Mouse (Mus musculus) hindbrain, postnatal 0 days (tissue): ENCODE results near the gene Ccdc189. TPM values are rescaled to one million over a fixed set of nuclear protein-coding genes. Genes with fewer than 3 reads are reported as not detected.

Experiments
- ATAC-seq: fragments of 200-750 bp; cut with Nextera tagmentation; 2 replicates; pipeline ENCODE4 v1.8.0; 2017; ENCODE audit warnings: mild to moderate bottlenecking, moderate TSS enrichment, moderate library complexity
- DNase-seq: peaks from one replicate; pipeline ENCODE4 v3.0.0-alpha.2; 2015; ENCODE audit warnings: low spot score
- H3K27ac ChIP-seq: fragments of 300-500 bp; sonication (generic); 2 replicates; pipeline ENCODE4 v1.5.1; 2014; ENCODE audit warnings: mild to moderate bottlenecking
- H3K27me3 ChIP-seq: fragments of 300-500 bp; sonication (generic); 2 replicates; pipeline ENCODE4 v1.6.1; 2014; ENCODE audit warnings: low read length, mixed read lengths; ENCODE audit not compliant: insufficient read depth
- H3K36me3 ChIP-seq: fragments of 300-500 bp; sonication (generic); 2 replicates; pipeline ENCODE4 v1.6.1; 2014; ENCODE audit warnings: low read length, mixed read lengths; ENCODE audit not compliant: insufficient read depth
- H3K4me1 ChIP-seq: fragments of 300-500 bp; sonication (generic); 2 replicates; pipeline ENCODE4 v1.6.1; 2014; ENCODE audit warnings: antibody characterized with exemption, low read length, mixed read lengths; ENCODE audit not compliant: insufficient read depth
- H3K4me2 ChIP-seq: fragments of 300-500 bp; sonication (generic); 2 replicates; pipeline ENCODE4 v1.6.1; 2014; ENCODE audit warnings: low read depth, mild to moderate bottlenecking, low read length, moderate library complexity, mixed read lengths
- H3K4me3 ChIP-seq: fragments of 300-500 bp; sonication (generic); 2 replicates; pipeline ENCODE4 v1.5.1; 2014; ENCODE audit warnings: low read length
- H3K9ac ChIP-seq: fragments of 300-500 bp; sonication (generic); replicated peaks from 2 replicates; pipeline ENCODE4 v1.6.1; 2014; ENCODE audit warnings: mild to moderate bottlenecking, low read length, moderate library complexity, mixed read lengths
- H3K9me3 ChIP-seq: fragments of 300-500 bp; sonication (generic); 2 replicates; pipeline ENCODE4 v1.6.1; 2016; ENCODE audit warnings: low read length, mixed read lengths
- CTCF ChIP-seq: IDR thresholded peaks from 2 replicates; pipeline ENCODE4 v1.5.1; 2016; ENCODE audit warnings: antibody characterized with exemption, control low read depth, low read depth
- WGBS: fragments of 180-500 bp; shearing (Covaris S2); extraction: QIAGEN DNeasy Blood & Tissue Kit; methylation state at CpG from one replicate; pipeline ENCODE4 v1.1.7; 2014; 5-methylcytosine and 5-hydroxymethylcytosine counted together
- polyA plus RNA-seq: library from polyadenylated mRNA; unstranded; fragments of >200 nt; fragmentation: Nextera tagmentation; extraction: Ambion mirVana; gene quantifications from 2 replicates; pipeline ENCODE4 v1.2.1, GENCODE M21; 2015
- total RNA-seq: library from RNA; depleted of rRNA; stranded (reverse); fragments of >200 nt; gene quantifications from 2 replicates; pipeline ENCODE4 v1.2.3, GENCODE M21; 2014

Gene Ccdc189
- total and polyA plus RNA-seq, 2 experiments from 2014 or later = 9.2 to 10.9 TPM

- H3K4me3 ChIP-seq = no peak overlapping the region
- no peak for ATAC-seq
- no peaks in the 10 kb centered on the region for H3K9me3 ChIP-seq
- WGBS = 95% methylated on average over 17 of the region's 17 CpGs
- no peaks in the 10 kb centered on the region for H3K4me1 ChIP-seq
- DNase-seq = no peak
- H3K9ac ChIP-seq = no peak overlapping the region
- no peak overlapping the region for H3K4me2 ChIP-seq
- H3K36me3 ChIP-seq = peaks cover 87% of the 10 kb centered on the region
- no peak for TF ChIP-seq CTCF
- H3K27me3 ChIP-seq = no peaks in the 10 kb centered on the region
- H3K27ac ChIP-seq = no peak overlapping the region
Observed at GRCm38 (mm10) chr7:127596747-127597146, 8.4 kb upstream of the Ccdc189 start.

GRCm38 (mm10) chr7:127592575-127592974 lies 4.2 kb upstream of the Ccdc189 start:
- DNase-seq (no peak), ATAC-seq (no peak)
- H3K4me2 ChIP-seq = no peak overlapping the region
- H3K9ac ChIP-seq = no peak overlapping the region
- no peaks in the 10 kb centered on the region; the same call in 1 of the 2 replicates for H3K4me1 ChIP-seq
- TF ChIP-seq CTCF = no peak
- no peaks in the 10 kb centered on the region for H3K27me3 ChIP-seq
- H3K36me3 ChIP-seq = peaks cover 69% of the 10 kb centered on the region
- no peaks in the 10 kb centered on the region for H3K9me3 ChIP-seq
- 87% methylated on average over 14 of the region's 14 CpGs for WGBS
- H3K4me3 ChIP-seq = no peak overlapping the region
- no peak overlapping the region for H3K27ac ChIP-seq

GRCm38 (mm10) chr7:127591108-127591507 lies 2.7 kb upstream of the Ccdc189 start:
- no peaks in the 10 kb centered on the region; the same call in 1 of the 2 replicates for H3K4me1 ChIP-seq
- peaks cover 56% of the 10 kb centered on the region for H3K36me3 ChIP-seq
- H3K9ac ChIP-seq = no peak overlapping the region
- no peak overlapping the region for H3K4me2 ChIP-seq
- H3K27me3 ChIP-seq = no peaks in the 10 kb centered on the region
- no peak for TF ChIP-seq CTCF
- H3K9me3 ChIP-seq = no peaks in the 10 kb centered on the region
- H3K4me3 ChIP-seq = no peak overlapping the region
- 88% methylated on average over 10 of the region's 10 CpGs for WGBS
- DNase-seq (no peak), ATAC-seq (no peak)
- no peak overlapping the region for H3K27ac ChIP-seq

DNA sequence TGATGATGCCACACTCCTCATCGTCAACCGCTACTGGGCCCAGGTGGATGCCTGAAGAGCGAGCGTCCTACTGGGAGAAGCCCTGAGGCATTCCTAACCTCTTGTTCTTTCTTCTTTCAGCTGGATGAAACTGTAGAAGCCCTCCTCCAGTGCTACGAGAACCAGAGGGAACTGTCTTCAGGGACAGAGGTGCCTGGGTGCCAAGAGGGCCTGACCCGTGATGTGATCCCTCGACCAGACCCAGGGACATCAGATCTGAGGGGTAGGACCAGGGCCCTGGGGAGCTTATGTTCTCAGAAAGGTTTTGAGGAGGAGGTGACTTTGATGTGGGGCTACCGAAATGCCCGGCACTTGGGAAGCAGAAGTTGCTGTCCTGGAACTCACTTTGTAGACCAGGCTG lies 1.2 kb upstream of the Ccdc189 start:
- ATAC-seq = no peak
- Histone ChIP-seq H3K27me3 (no peaks in the 10 kb centered on the region), H3K27ac (no peak overlapping the region), H3K4me2 (peak overlapping the region; percentile 89), H3K9me3 (no peaks in the 10 kb centered on the region), H3K4me3 (peak overlapping the region; percentile 92; the same call in 1 of the 2 replicates), H3K36me3 (peaks cover 47% of the 10 kb centered on the region), H3K4me1 (no peaks in the 10 kb centered on the region; the same call in 1 of the 2 replicates), H3K9ac (no peak overlapping the region; the same call in 1 of the 2 replicates)
- 92% methylated on average over 9 of the region's 9 CpGs for WGBS
- no peak for DNase-seq
- no peak for TF ChIP-seq CTCF

GRCm38 (mm10) chr7:127588901-127589300 lies 506 bp upstream of the Ccdc189 start:
- Histone ChIP-seq H3K9ac (peak overlapping the region; percentile 86), H3K4me1 (no peaks in the 10 kb centered on the region; the same call in 1 of the 2 replicates), H3K9me3 (no peaks in the 10 kb centered on the region), H3K4me2 (peak overlapping the region; percentile 89), H3K4me3 (peak overlapping the region; percentile 92), H3K36me3 (peaks cover 46% of the 10 kb centered on the region), H3K27me3 (no peaks in the 10 kb centered on the region), H3K27ac (peak overlapping the region; percentile 74)
- ATAC-seq (no peak), DNase-seq (no peak)
- no peak for TF ChIP-seq CTCF
- 6% methylated on average over 29 of the region's 29 CpGs for WGBS

- ATAC-seq (no peak), DNase-seq (no peak)
- TF ChIP-seq CTCF = no peak
- Histone ChIP-seq H3K4me2 (peak overlapping the region; percentile 89), H3K36me3 (peaks cover 47% of the 10 kb centered on the region), H3K4me1 (no peaks in the 10 kb centered on the region; the same call in 1 of the 2 replicates), H3K27ac (no peak overlapping the region; the same call in 1 of the 2 replicates), H3K27me3 (no peaks in the 10 kb centered on the region), H3K4me3 (peak overlapping the region; percentile 92; the same call in 1 of the 2 replicates), H3K9ac (peak overlapping the region; percentile 49; the same call in 1 of the 2 replicates), H3K9me3 (no peaks in the 10 kb centered on the region)
- WGBS = 66% methylated on average over 5 of the region's 5 CpGs
Observed at GRCm38 (mm10) chr7:127587196-127587595, 1.2 kb downstream of the Ccdc189 start.

- Histone ChIP-seq H3K4me1 (no peaks in the 10 kb centered on the region; the same call in 1 of the 2 replicates), H3K27ac (no peak overlapping the region), H3K9me3 (no peaks in the 10 kb centered on the region), H3K36me3 (peaks cover 40% of the 10 kb centered on the region), H3K4me2 (no peak overlapping the region), H3K9ac (no peak overlapping the region), H3K4me3 (no peak overlapping the region), H3K27me3 (no peaks in the 10 kb centered on the region)
- no peak for TF ChIP-seq CTCF
- DNase-seq (no peak), ATAC-seq (no peak)
- WGBS = 91% methylated on average over 6 of the region's 6 CpGs
Observed at GRCm38 (mm10) chr7:127586149-127586548, 2.2 kb downstream of the Ccdc189 start.
